Mouse (Mus musculus) megakaryocyte, embryonic 14.5 days (primary cell): ENCODE measurements around the gene Cpne5.

Experiments used
- FLI1 ChIP-seq: IDR thresholded peaks from 2 replicates; pipeline ENCODE4 v1.6.1; 2012; ENCODE audit warnings: low read length, inconsistent platforms, mixed read lengths
- GATA1 ChIP-seq: IDR thresholded peaks from 3 replicates; pipeline ENCODE4 v1.6.1; 2012; ENCODE audit warnings: mixed read lengths, low read length, inconsistent platforms, borderline replicate concordance

DNA sequence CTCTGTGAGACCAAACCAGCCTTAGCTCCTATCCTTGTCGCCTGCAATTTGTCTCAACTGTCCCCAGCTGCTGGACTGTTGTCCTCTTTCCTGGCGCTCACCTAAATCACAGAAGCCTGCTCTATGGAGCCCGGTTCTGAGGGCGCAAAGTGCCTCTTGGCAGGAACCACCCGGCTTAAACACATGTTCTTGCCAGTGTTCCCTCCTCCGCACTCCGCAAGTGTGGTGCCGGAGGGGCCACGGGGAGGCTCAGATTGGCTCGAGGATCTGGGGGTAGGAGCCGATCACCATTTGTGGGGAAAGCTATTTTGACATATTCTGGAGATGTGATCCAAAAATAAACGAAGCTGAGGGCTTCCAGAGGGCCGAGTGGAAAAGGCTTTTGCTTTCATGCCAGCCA is 9.9 kb upstream of the Cpne5 start:
- TF ChIP-seq GATA1 (no peak), FLI1 (no peak)
